Comparison of ENCODE assay signal across 19 mouse cellular contexts in the genomic region with DNA sequence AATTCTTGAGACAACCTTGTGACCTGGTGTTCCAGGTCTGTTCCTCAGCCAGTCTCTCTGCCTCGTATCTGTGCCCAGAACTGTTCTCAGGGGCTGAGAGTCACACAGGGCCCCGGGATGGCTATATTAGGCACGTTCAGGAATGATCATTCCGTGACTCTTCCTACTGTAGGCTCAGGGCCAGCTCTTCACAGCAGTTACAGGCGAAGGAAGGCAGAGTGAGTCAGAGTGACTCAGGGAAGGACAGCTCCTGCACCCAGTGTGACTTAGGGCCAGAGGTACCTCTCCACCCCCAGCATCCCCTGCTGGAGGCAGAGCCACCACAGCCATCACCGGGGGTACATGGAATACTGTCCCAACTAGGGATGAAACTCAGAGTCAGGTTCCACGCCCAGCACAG. TPM values are rescaled to one million over a fixed set of nuclear protein-coding genes. Genes with fewer than 3 reads are reported as not detected.
DNase-seq lines count a peak whose midpoint lies in the region; ATAC-seq and TF ChIP-seq lines count a peak whose summit lies in the region.
"Had no signal": no experiment of that assay in that cellular context is flagged by ENCODE, and none has a peak within 500 bp of the region (broad histone marks: within the 10 kb centered on the region; RNA-seq: fewer than 3 reads in every experiment).

No protein-coding gene starts in this region.

- DNase-seq in heart, postnatal 0 days (ENCODE audit: low spot score) = peak; percentile 25
- DNase-seq in heart, embryonic 10.5 days (ENCODE audit: low spot score) = no peak
- DNase-seq in MN1 (ENCODE audit: low spot score) = peak; percentile 63
- DNase-seq in adrenal gland, adult 8-10 months = peak; percentile 71
- no peak for DNase-seq in stomach, postnatal 0 days (ENCODE audit: low spot score)
- DNase-seq in forebrain, embryonic 10.5 days (ENCODE audit: extremely low spot score, low spot score) = no peak
- DNase-seq in layer of hippocampus, adult 18-20 months (ENCODE audit: low spot score in 2 of 2) = no peak
- DNase-seq: cerebellum, adult 18-20 months; gastrocnemius, postnatal 10 days; thymus, postnatal 4 days had no signal

- ATAC-seq in heart, postnatal 0 days (ENCODE audit: insufficient read depth, low read depth) = peak; percentile 27; the same call in 1 of the 2 replicates
- ATAC-seq in stomach, postnatal 0 days (ENCODE audit: low FRiP score, low TSS enrichment) = no peak
- ATAC-seq: forebrain, embryonic 14.5 days; lung, postnatal 0 days had no signal

- H3K4me2 ChIP-seq in heart, postnatal 0 days (ENCODE audit: low read depth, low read length) = no peak overlapping the region
- H3K4me2 ChIP-seq in stomach, postnatal 0 days (replicated peaks; ENCODE audit: low read depth) = no peak overlapping the region
- H3K4me2 ChIP-seq: embryonic facial prominence, embryonic 15.5 days; limb, embryonic 12.5 days; neural tube, embryonic 15.5 days had no signal

- no peak overlapping the region for H3K9ac ChIP-seq in heart, postnatal 0 days (replicated peaks; ENCODE audit: low read depth, low read length)
- H3K9ac ChIP-seq in stomach, postnatal 0 days (ENCODE audit: low read length) = 0 out of 2 replicates have a peak overlapping the region, but pooled peaks have one; percentile 23
- H3K9ac ChIP-seq: embryonic facial prominence, embryonic 15.5 days; limb, embryonic 12.5 days; liver, embryonic 14.5 days; neural tube, embryonic 15.5 days had no signal

- H3K9me3 ChIP-seq in heart, postnatal 0 days (replicated peaks; ENCODE audit: control insufficient read depth, low read length) = no peaks in the 10 kb centered on the region
- H3K9me3 ChIP-seq in heart, embryonic 10.5 days = no peaks in the 10 kb centered on the region
- no peaks in the 10 kb centered on the region for H3K9me3 ChIP-seq in stomach, postnatal 0 days (ENCODE audit: control insufficient read depth, low read length)
- peaks cover 2% of the 10 kb centered on the region; the same call in 1 of the 2 replicates for H3K9me3 ChIP-seq in forebrain, embryonic 10.5 days
- H3K9me3 ChIP-seq: embryonic facial prominence, embryonic 15.5 days; neural tube, embryonic 15.5 days had no signal

- 27% methylated on average over 7 of the region's 7 CpGs for WGBS in heart, postnatal 0 days
- 65% methylated on average over 7 of the region's 7 CpGs for WGBS in heart, embryonic 10.5 days
- 45% methylated on average over 7 of the region's 7 CpGs for WGBS in stomach, postnatal 0 days
- WGBS in forebrain, embryonic 10.5 days = 85% methylated on average over 7 of the region's 7 CpGs

- H3K4me1 ChIP-seq in heart, postnatal 0 days (ENCODE audit: control insufficient read depth, insufficient read depth) = no peaks in the 10 kb centered on the region
- peaks cover 34% of the 10 kb centered on the region for H3K4me1 ChIP-seq in heart, embryonic 10.5 days
- H3K4me1 ChIP-seq in stomach, postnatal 0 days (replicated peaks; ENCODE audit: control insufficient read depth, insufficient read depth) = no peaks in the 10 kb centered on the region
- peaks cover 25% of the 10 kb centered on the region for H3K4me1 ChIP-seq in forebrain, embryonic 10.5 days

- H3K27me3 ChIP-seq in heart, postnatal 0 days (ENCODE audit: control insufficient read depth, insufficient read depth, low read length) = peaks cover 22% of the 10 kb centered on the region
- peaks cover 12% of the 10 kb centered on the region for H3K27me3 ChIP-seq in heart, embryonic 10.5 days (ENCODE audit: insufficient read depth, poor library complexity, severe bottlenecking)
- no peaks in the 10 kb centered on the region for H3K27me3 ChIP-seq in stomach, postnatal 0 days (ENCODE audit: control insufficient read depth, insufficient read depth, low read length)
- H3K27me3 ChIP-seq in forebrain, embryonic 10.5 days (ENCODE audit: poor library complexity, severe bottlenecking) = peaks cover 15% of the 10 kb centered on the region
- H3K27me3 ChIP-seq: embryonic facial prominence, embryonic 15.5 days; limb, embryonic 12.5 days; neural tube, embryonic 15.5 days had no signal

- H3K4me3 ChIP-seq in heart, postnatal 0 days (ENCODE audit: low read depth, low read length) = no peak overlapping the region
- H3K4me3 ChIP-seq in heart, embryonic 10.5 days = no peak overlapping the region
- no peak overlapping the region for H3K4me3 ChIP-seq in stomach, postnatal 0 days (ENCODE audit: low read depth, low read length)
- H3K4me3 ChIP-seq in forebrain, embryonic 10.5 days = no peak overlapping the region
- H3K4me3 ChIP-seq: embryonic facial prominence, embryonic 15.5 days; hindbrain, embryonic 10.5 days; layer of hippocampus, adult 2 months; limb, embryonic 12.5 days; neural tube, embryonic 15.5 days had no signal

- no peak for TF ChIP-seq EP300 in heart, postnatal 0 days (IDR thresholded peaks at IDR 0.05; ENCODE audit: low read depth)
- no peak for TF ChIP-seq EP300 in stomach, postnatal 0 days (optimal IDR thresholded peaks at IDR 0.05)

- TF ChIP-seq CTCF in heart, postnatal 0 days (IDR thresholded peaks at IDR 0.05; ENCODE audit: low read depth) = no peak
- peak; percentile 11; the same call in 1 of the 2 replicates for TF ChIP-seq CTCF in stomach, postnatal 0 days (IDR thresholded peaks at IDR 0.05; ENCODE audit: low read depth)

- no peak overlapping the region for H3K27ac ChIP-seq in heart, postnatal 0 days (ENCODE audit: low read depth)
- H3K27ac ChIP-seq in heart, embryonic 10.5 days = no peak overlapping the region
- H3K27ac ChIP-seq in stomach, postnatal 0 days (replicated peaks) = peak overlapping the region; percentile 45; the same call in 1 of the 2 replicates
- no peak overlapping the region for H3K27ac ChIP-seq in forebrain, embryonic 10.5 days
- H3K27ac ChIP-seq: embryonic facial prominence, embryonic 15.5 days; hindbrain, embryonic 10.5 days; limb, embryonic 12.5 days; liver, embryonic 14.5 days; neural tube, embryonic 15.5 days had no signal

- H3K36me3 ChIP-seq in heart, postnatal 0 days (replicated peaks; ENCODE audit: control insufficient read depth, insufficient read depth, low read length) = no peaks in the 10 kb centered on the region
- H3K36me3 ChIP-seq in heart, embryonic 10.5 days = 0 out of 2 replicates have a peak, but pooled peaks cover 13% of the 10 kb centered on the region
- H3K36me3 ChIP-seq in stomach, postnatal 0 days (ENCODE audit: control insufficient read depth, insufficient read depth, low read length) = no peaks in the 10 kb centered on the region
- peaks cover 15% of the 10 kb centered on the region for H3K36me3 ChIP-seq in forebrain, embryonic 10.5 days (replicated peaks)
- H3K36me3 ChIP-seq: embryonic facial prominence, embryonic 15.5 days had no signal

RNA-seq across cellular contexts. Expression of a gene that starts 8.0 kb away (rescaled TPM):
- total RNA-seq in heart, postnatal 0 days (2014; rRNA removed; ENCODE audit: low replicate concordance) = 13.8 and 30.7 TPM in 2 replicates
- polyA plus RNA-seq in heart, postnatal 0 days (2015; fragmentation: Nextera tagmentation; extraction: Ambion mirVana) = 21.0 and 26.0 TPM in 2 replicates
- polyA plus RNA-seq in heart, embryonic 10.5 days (2016; fragmentation: Nextera tagmentation; extraction: Ambion mirVana) = 33.1 and 39.6 TPM in 2 replicates
- 10 to 100 TPM in 1 of 4 experiments, 1 to 10 TPM in 3; 5.9 to 16.3 (median 8.5) TPM for total RNA-seq in adrenal gland, adult 8-10 months (2022)
- polyA plus RNA-seq in stomach, postnatal 0 days (2015; fragmentation: Nextera tagmentation; extraction: Ambion mirVana) = 23.2 and 25.0 TPM in 2 replicates
- 60.5 and 62.4 TPM in 2 replicates for polyA plus RNA-seq in forebrain, embryonic 10.5 days (2016; fragmentation: Nextera tagmentation; extraction: Ambion mirVana)
- 100 to 1,000 TPM; 110 to 125 TPM for total RNA-seq in layer of hippocampus, adult 18-20 months (2021)
- total RNA-seq: megakaryocyte-erythroid progenitor cell, adult 5-6 weeks had no signal

RNA-seq across cellular contexts. Expression of a gene that starts 42.4 kb away (rescaled TPM):
- 1.1 and 7.5 TPM in 2 replicates for total RNA-seq in heart, postnatal 0 days (2014; rRNA removed; ENCODE audit: low replicate concordance)
- 1.3 TPM in 2 replicates for polyA plus RNA-seq in heart, postnatal 0 days (2015; fragmentation: Nextera tagmentation; extraction: Ambion mirVana)
- 3.6 and 5.2 TPM in 2 replicates for polyA plus RNA-seq in heart, embryonic 10.5 days (2016; fragmentation: Nextera tagmentation; extraction: Ambion mirVana)
- 1 to 10 TPM; 1.2 to 1.6 (median 1.5) TPM for total RNA-seq in adrenal gland, adult 8-10 months (2022)
- 19.5 and 22.4 TPM in 2 replicates for polyA plus RNA-seq in stomach, postnatal 0 days (2015; fragmentation: Nextera tagmentation; extraction: Ambion mirVana)
- polyA plus RNA-seq in forebrain, embryonic 10.5 days (2016; fragmentation: Nextera tagmentation; extraction: Ambion mirVana) = 0.36 and 0.41 TPM in 2 replicates
- total RNA-seq in layer of hippocampus, adult 18-20 months (2021) = under 1 TPM; 0.58 to 0.67 TPM
- total RNA-seq: megakaryocyte-erythroid progenitor cell, adult 5-6 weeks had no signal

RNA-seq across cellular contexts. Expression of a gene that starts 53.4 kb away (rescaled TPM):
- total RNA-seq in heart, postnatal 0 days (2014; rRNA removed; ENCODE audit: low replicate concordance) = 142 and 230 TPM in 2 replicates
- polyA plus RNA-seq in heart, postnatal 0 days (2015; fragmentation: Nextera tagmentation; extraction: Ambion mirVana) = 657 and 685 TPM in 2 replicates
- 336 and 388 TPM in 2 replicates for polyA plus RNA-seq in heart, embryonic 10.5 days (2016; fragmentation: Nextera tagmentation; extraction: Ambion mirVana)
- 100 to 1,000 TPM; 169 to 204 (median 197) TPM for total RNA-seq in adrenal gland, adult 8-10 months (2022)
- 237 and 250 TPM in 2 replicates for polyA plus RNA-seq in stomach, postnatal 0 days (2015; fragmentation: Nextera tagmentation; extraction: Ambion mirVana)
- 197 TPM in 2 replicates for polyA plus RNA-seq in forebrain, embryonic 10.5 days (2016; fragmentation: Nextera tagmentation; extraction: Ambion mirVana)
- 100 to 1,000 TPM; 181 to 183 TPM for total RNA-seq in layer of hippocampus, adult 18-20 months (2021)

Comparison
In these comparisons a context has a peak if more than half of its experiments do, and no peak if none do; other contexts are left out.
1. DNase-seq: peak in heart, postnatal 0 days (single experiment), MN1 (single experiment) and adrenal gland, adult 8-10 months (single experiment); none in heart, embryonic 10.5 days (single experiment), stomach, postnatal 0 days (single experiment), forebrain, embryonic 10.5 days (single experiment) and layer of hippocampus, adult 18-20 months (0 of 2).